Mouse (Mus musculus): Measurements from ENCODE around the gene Bcl2.
"Not testable (repeated sequence)": the region's sequence is repeated elsewhere in the genome, so short reads cannot be mapped to it uniquely, and the experiment has no call there.

Gene Bcl2

GRCm38 (mm10) chr1:106549025-106549424 is 165.0 kb downstream of the Bcl2 start:
- peak; percentile 24 for DNase-seq

GRCm38 (mm10) chr1:106544817-106545612 is 169.1 kb downstream of the Bcl2 start:
- peak; percentile 28 for DNase-seq

- DNase-seq: peak; percentile 18
Measured at GRCm38 (mm10) chr1:106542731-106543130, 171.3 kb downstream of the Bcl2 start.

GRCm38 (mm10) chr1:106541851-106542250 is 172.2 kb downstream of the Bcl2 start:
- no peak for DNase-seq

- no peak for DNase-seq
Measured at GRCm38 (mm10) chr1:106540130-106540529, 173.9 kb downstream of the Bcl2 start.

GRCm38 (mm10) chr1:106539029-106539428 is 175.0 kb downstream of the Bcl2 start:
- no peak for DNase-seq

- not testable (repeated sequence) for DNase-seq
Measured at GRCm38 (mm10) chr1:106534835-106535234, 179.2 kb downstream of the Bcl2 start.

GRCm38 (mm10) chr1:106529570-106529969 is 184.5 kb downstream of the Bcl2 start:
- DNase-seq: no peak

- no peak for DNase-seq
Measured at GRCm38 (mm10) chr1:106527537-106527936, 186.5 kb downstream of the Bcl2 start.

- DNase-seq: no peak
Measured at GRCm38 (mm10) chr1:106526751-106527150, 187.3 kb downstream of the Bcl2 start.

GRCm38 (mm10) chr1:106526112-106526511 is 188.0 kb downstream of the Bcl2 start:
- no peak for DNase-seq

- no peak for DNase-seq
Measured at GRCm38 (mm10) chr1:106523741-106524140, 190.3 kb downstream of the Bcl2 start.

GRCm38 (mm10) chr1:106523009-106523408 is 191.1 kb downstream of the Bcl2 start:
- DNase-seq: no peak

- no peak for DNase-seq
Measured at GRCm38 (mm10) chr1:106517591-106518177, 196.4 kb downstream of the Bcl2 start.

GRCm38 (mm10) chr1:106517099-106517498 is 197.0 kb downstream of the Bcl2 start:
- no peak for DNase-seq

GRCm38 (mm10) chr1:106515611-106516010 is 198.5 kb downstream of the Bcl2 start:
- no peak for DNase-seq

GRCm38 (mm10) chr1:106513890-106514643 is 200.0 kb downstream of the Bcl2 start:
- no peak for DNase-seq

- DNase-seq: no peak
Measured at GRCm38 (mm10) chr1:106513481-106513880, 200.6 kb downstream of the Bcl2 start.

GRCm38 (mm10) chr1:106511593-106511992 is 202.5 kb downstream of the Bcl2 start:
- DNase-seq: peak; percentile 66

GRCm38 (mm10) chr1:106507556-106507955 is 206.5 kb downstream of the Bcl2 start:
- no peak for DNase-seq

GRCm38 (mm10) chr1:106503910-106504309 is 210.2 kb downstream of the Bcl2 start:
- no peak for DNase-seq

GRCm38 (mm10) chr1:106503407-106503806 is 210.7 kb downstream of the Bcl2 start:
- no peak for DNase-seq

GRCm38 (mm10) chr1:106497999-106498398 is 216.1 kb downstream of the Bcl2 start:
- DNase-seq: no peak

All from kidney, adult 11 months (tissue).